Mouse (Mus musculus) yolk sac, embryonic 10.5 days (tissue): Measurements from ENCODE around the gene 4930438A08Rik.
"Not testable (repeated sequence)": the region's sequence is repeated elsewhere in the genome, so short reads cannot be mapped to it uniquely, and the experiment has no call there.

ENCODE experiments used
- DNase-seq: peaks from one replicate; pipeline ENCODE4 v3.0.0-alpha.2; 2017; ENCODE audit warnings: low spot score

The 4930438A08Rik gene

DNA sequence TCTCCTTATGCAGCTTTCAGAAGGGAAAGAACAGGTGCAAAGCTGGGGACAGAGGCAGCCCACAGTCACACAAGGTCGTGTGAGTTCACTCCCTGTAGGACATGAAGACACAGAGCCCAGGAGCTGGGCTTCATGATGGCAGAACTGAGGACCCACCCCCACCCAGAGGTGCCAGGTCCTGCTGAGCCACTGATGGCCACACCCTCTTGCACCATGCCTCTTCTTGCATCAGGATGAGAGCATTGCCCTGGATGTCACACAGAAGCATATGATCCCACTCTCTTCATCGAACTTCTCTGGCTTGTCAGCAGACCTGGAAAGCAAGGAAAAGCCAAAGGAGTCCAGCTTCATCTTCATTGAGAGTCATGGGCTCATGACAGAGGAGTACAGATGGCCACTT, at the start of gene 4930438A08Rik:
4930438A08Rik (plus strand) TSS at position 228 of the 400 bp plus-strand sequence.
- no peak for DNase-seq

DNA sequence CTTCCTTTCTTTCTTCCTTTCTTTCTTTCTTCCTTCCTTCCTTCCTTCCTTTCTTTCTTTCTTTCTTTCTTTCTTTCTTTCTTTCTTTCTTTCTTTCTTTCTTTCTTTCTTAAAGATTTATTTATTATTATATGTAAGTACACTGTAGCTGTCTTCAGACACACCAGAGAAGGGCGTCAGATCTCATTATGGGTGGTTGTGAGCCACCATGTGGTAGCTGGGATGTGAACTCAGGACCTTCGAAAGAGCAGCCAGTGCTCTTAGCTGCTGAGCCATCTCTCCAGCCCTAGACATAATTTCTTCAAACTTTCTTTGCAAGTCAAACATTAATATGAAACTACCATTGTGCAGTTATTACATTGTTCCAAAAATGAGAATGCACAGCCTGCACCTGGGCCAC, 49.7 kb upstream of the 4930438A08Rik start:
- not testable (repeated sequence) for DNase-seq

DNA sequence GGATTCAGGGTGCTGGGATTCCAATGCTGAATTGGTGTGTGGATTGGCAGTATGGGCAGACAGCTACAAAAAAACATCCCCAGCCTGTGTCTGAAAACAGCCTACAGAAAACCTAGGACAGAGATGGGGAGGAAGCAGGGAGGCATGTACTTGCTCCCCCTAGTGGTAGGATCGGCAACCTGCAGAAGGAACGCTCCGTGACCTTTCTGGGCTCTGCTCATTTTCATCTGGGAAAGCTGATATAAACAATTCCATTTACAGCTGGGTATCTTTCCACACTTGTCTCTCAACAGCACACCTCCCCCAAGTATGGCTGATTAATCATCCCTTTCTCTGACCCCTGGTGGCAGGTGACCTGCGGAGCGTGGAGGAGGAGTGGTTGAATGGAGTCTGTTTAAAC, 48.9 kb upstream of the 4930438A08Rik start:
- DNase-seq, result peak; percentile 79

DNA sequence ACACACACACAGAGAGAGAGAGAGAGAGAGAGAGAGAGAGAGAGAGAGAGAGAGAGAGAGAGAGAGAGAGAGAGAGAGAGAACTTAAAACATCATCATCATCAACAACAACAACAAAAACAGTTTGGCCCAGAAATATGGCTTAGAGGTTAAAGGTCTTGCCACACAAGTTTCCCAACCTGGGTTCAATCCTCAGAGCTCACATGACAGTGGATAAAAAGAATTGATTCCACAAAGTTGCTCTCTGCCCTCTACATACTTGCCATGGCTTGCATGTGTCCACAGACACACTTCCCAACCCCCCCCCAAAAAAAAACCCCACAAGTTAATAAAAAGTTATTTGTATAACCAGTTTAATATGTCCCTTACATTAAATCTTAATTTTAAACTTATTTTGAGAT, 48.2 kb upstream of the 4930438A08Rik start:
- no peak for DNase-seq

DNA sequence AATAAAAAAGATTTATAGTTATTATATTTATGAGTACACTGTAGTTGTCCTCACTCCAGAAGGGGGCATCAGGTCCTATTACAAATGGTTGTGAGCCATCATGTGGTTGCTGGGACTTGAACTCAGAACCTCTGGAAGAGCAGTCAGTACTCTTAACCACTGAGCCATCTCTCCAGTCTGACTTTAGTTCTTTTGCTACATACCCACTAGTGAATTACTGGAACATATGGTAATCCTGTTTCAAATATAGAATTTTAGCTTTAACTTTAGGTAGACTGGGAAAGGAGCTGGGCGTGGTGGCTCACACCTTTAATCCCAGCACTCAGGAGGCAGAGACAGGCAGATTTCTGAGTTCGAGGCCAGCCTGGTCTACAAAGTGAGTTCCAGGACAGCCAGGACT, 46.6 kb upstream of the 4930438A08Rik start:
- not testable (repeated sequence) for DNase-seq

DNA sequence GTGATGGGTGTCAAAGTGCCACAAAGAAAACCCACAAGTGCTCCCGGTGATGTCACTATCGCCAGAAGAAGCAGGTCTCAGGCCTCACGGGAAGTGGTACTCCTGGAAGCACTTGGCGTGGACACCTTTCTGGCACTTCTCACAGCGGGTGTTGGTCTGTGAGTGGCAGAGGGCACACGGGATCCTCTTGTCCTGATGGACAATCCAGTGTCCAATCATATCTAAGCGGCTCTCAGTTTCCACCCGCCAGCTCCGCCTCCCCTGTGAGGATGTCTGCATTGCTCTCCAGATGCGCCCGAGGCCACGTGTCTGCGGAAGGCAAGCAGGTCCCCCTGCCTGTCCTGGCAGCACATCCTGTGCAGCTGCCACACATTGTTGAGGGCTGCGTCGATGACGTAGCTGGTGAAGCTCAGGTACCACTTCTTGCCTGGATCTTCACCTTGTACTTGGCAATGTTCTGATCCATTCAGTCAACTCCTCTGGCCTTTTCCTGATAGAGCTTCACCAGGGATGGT, 44.1 kb upstream of the 4930438A08Rik start:
- DNase-seq, result no peak

DNA sequence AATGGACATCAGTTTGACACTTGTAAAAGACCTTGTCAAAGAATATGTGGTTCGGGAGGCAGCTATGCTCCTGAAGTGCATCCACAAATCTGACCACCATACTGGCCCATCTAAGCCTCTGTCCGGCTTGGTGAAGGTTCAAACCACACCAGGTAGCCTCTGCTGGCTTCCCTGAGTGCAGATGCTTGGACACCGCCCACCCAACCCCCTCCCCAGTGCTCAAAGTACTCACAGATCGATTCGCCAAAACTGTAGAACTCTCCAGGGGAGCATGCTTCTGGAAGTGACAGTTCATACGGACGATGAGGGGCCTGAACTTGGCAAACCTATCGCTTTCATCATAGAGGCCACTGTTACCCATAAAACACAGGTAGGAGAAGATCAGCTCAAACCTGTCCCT, 43.4 kb upstream of the 4930438A08Rik start:
- DNase-seq, result no peak

DNA sequence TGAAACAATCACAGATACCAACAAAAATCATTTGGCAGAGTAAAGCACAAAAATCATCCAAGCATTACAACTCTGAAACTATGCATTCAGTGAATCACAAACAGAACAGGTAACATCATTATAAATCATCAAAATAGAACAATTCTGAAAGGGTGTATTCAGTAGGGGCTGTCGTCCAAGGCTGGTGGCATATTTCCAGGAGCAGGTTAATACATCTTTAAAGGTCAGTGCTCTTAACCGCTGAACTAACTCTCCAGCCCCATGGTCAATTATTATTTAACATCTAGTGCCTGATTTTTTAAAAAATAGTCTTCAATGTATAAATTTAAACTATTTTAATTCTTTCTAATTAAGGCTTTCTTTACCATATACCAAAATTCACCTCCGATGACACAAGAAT, 40.0 kb upstream of the 4930438A08Rik start:
- DNase-seq, result not testable (repeated sequence)

DNA sequence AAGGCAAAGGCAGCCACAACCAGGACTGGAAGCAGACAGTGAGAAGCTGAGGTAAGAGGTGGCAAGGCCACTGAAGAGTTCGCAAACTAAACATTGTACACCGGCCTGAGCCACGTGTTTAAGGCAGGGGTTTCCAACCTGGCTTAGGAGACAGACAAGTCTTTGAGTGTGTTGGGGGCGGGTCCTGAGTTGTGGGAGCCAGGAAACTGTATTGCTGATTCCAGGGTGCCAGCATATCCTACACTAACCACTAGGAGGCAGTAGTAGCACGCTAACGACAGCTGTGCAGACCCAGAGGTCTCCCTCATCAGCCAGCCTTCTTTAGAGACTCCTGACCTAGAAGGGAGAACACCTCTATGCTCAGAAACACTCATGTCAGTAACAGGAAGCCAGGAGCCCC, 39.4 kb upstream of the 4930438A08Rik start:
- peak; percentile 32 for DNase-seq

DNA sequence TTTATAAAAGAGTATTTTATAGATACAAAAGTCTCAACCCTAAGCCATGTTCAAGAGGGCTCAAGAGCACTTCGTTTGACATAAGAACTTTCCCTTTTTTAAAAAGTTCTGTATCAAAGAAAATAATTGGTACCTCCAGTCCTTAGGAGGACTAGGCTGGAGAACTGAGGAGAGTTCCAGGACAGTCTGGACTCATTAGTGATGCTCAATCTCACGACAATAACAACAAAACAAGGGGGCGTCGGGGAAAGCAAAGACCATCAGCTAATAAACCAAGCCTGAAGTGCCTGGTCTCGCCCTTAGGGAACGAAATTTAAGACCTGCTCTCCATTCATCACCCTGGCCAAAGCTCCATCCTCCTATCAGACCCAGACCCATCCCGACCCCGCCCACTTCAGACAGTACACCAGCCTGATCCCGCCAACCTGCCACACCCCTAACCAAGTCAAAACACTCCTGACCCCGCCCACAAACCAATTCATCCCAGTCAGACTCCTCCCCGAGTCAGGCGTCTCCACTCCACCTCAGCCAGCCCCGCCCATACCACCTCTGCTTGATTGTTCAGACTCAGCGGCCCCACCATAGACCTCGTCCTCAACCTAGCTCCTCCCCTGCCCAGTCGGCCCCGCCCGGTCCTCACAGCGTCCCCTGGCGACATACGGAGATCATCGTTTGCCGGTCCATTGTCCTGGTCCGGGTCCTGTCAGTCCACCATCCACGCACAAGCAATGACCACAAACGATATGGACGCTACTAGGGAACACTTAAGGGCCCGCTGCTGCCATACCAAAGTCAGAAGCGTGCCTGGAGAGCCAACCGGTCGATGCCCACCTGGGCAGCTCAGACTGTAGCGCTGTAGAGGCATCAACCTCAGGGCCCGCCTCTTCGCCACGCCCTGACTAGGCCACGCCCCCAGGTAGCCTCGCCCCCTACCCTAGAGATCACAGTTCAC, 35.5 kb upstream of the 4930438A08Rik start:
- DNase-seq, result peak; percentile 87

DNA sequence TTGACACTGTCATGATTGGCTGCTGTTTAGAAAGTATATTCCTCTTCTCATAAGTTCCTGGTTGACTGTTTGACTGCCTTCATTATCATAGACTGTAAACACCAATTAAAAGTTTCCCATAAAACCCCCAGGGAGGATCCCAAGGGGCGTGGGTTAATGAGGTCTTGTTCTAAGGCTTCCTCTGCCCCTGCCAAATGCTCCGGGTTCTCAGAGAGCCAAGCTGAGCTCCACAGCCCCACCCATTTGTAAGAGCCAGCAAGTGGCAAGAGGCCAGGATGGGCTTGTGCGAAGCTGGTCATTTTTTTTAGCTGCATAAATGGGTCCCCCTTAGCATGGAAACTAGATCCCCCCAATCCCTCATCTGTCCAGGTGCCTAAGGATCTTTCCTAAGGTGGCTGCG, 27.3 kb upstream of the 4930438A08Rik start:
- DNase-seq, result no peak

DNA sequence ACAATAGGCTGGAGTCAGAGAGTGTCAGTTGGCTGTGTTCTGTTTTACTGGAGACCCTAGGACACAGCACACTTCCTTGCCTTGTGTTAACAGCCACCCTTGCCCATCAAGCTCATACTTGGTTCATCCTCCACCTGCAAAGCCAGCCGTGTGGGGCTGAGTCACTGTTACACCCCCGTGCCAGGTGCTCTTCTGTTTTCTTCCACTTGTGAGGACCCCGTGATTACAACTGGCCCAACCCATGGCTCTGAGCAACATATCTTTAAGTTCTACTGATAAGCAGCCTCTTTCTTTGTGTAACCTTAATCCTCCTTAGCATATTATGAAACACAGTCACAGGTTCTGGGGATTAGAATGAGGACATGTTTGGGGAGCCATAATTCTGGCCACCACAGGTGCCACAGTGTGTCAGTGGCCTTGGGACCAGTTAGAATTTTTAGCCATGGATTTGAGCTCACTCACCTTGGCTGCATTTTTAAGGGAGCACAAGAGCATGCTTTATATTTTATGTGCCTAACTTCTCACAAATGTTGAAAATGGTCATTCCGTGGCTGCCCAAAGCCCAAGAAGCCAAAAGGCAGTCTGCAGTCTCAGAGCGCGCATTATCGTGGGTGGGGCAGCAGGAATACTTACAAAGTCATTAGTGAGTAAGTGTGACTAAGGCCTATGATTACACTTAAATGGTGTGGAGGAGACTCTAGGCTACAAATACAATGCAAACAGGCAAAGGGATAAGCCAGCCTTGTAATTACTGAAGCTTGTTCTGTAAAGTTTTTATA, 25.2 kb upstream of the 4930438A08Rik start:
- no peak for DNase-seq

DNA sequence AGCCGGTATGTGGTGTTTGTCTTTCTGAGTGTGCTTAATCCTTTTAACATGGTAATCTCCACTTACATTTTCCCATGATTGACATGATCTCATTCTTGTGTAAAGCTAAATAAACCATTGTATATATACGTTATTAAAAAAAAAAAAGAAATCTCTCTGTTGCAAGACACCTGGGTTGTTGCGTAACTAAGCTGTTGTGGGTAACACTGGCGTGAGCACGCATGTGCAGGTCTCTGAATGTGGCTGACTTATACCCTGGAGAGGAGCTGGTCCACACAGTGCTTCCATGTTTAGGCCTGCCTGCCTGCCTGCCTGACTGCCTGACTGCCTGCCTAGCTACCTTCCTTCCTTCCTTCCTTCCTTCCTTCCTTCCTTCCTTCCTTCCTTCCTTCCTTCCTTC, 24.0 kb upstream of the 4930438A08Rik start:
- DNase-seq, result no peak

DNA sequence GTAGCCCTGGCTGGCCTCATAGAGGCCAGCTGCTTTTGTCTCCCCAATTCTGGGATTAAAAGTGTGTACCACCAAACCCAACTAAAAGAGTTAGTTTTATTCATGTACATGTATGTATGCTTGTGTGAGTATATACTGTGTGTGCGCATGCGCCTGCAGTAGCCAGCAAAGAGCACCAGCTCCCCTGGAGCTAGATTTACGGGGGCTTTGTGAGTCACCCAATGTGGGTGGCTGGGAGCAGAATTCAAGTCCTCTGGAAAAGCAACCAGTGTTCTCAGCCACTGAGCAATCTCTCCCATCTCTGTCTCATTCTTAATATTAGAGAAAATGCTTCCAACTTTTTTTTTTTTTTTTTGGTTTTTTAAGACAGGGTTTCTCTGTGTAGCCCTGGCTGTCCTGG, 20.2 kb upstream of the 4930438A08Rik start:
- DNase-seq, result no peak

DNA sequence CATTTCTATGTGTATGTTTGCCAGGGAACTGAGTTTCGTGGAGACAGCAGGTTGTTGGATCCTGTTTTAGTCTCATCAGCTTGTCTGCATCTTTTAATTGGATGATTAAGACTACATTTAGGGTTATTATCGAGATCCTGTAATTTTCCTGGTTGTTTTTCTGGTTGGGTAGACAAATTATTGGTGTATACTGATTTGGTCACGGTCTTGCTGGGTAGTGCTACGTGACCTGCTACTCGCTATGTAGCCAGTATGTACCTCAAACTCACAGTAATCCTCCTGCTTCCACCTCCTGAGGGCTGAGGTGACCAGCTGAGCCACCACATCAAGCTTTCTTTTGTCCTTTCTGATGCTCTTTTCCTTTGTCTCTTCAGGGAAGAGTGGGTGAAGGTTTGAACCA, 16.8 kb upstream of the 4930438A08Rik start:
- no peak for DNase-seq

DNA sequence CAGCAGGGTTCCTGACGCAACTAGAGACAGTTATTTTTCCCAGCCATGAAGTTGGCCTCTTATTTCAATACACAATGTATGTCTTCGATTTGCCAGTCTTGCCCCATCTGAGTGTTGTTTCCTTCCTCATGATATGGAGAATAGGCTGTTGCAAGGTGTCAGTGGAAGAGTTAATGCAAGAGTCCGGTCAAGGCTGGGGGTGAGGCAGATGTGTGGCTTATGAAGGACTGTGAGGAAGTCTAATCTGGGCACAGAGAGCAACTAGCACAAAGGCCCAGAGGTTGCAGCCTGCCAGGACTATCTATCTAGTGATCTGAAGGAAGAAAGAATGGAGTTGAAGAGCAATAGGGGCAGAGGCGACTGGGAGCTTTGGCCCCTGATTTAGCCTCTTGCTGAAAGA, 14.4 kb upstream of the 4930438A08Rik start:
- DNase-seq, result no peak

DNA sequence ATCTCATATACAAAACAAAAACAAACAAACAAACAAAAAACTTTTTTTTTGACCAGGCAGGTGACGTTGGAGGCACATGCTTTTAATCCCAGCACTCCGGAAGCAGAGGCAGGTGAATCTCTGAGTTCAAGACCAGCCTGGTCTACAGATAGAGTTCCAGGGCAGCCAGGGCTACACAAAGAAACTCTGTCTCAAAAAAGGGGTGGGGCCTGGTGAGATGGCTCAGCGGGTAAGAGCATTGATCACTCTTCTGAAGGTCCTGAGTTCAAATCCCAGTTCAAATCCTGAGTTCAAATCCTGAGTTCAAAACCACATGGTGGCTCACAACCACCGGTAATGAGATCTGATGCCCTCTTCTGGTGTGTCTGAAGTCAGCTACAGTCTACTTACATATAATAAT, 12.8 kb upstream of the 4930438A08Rik start:
- no peak for DNase-seq

DNA sequence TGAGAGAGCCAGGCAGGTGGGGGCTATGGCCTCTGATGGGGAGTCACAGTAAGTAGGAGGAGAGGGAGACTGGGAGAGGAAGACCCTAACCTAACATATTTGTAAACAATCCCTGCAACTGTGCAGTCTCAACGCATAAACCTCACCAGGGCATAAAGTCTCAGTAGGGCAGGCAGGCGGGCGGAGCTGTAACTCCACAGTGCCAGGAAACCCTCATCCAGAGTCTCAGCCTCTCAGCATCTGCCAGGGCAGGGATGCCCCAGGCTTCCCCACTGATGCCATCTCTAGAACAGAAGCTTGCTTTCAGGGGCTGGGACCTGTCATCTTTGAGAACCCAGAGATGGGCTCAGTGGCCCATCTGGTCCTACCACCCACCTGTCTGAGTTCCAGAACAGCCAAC, 12.3 kb upstream of the 4930438A08Rik start:
- DNase-seq, result no peak

DNA sequence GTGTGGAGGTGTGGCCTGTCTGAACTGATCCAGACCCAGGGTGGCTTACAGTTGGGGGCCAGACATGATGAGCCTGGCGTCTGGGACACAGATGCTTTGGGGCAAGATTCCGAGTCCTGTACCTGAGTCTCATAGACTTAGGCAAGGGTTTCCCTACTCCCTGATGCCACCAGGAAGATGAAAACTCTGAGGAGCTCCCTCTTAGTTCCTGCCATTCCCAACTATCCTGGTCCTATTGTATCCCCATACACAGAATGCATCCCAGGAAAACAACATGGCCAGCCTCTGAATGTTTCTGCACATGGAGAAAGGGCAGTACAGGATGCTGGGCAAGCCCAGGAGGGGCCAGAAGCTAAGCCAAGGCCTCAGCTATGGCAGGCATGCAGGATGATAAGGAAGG, 11.1 kb upstream of the 4930438A08Rik start:
- no peak for DNase-seq

DNA sequence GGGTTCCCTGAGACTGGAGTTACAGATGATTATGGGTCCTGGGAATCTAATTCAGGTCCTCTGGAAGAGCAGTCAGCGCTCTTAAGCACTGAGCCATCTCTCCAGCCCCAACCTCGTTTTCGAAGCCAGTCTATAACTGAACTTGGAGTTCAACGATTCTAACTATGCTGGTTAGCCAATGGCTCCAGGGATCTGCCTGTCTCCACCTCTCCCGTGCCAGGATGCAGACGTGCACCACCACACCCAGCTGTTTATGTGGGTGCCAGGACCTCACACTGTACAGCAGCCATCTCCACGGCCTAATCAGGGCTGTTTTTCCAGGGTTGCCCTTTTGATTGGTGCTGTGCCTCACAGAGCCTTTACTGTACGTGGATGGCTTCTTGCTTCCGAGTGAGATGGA, 10.1 kb upstream of the 4930438A08Rik start:
- no peak for DNase-seq

DNA sequence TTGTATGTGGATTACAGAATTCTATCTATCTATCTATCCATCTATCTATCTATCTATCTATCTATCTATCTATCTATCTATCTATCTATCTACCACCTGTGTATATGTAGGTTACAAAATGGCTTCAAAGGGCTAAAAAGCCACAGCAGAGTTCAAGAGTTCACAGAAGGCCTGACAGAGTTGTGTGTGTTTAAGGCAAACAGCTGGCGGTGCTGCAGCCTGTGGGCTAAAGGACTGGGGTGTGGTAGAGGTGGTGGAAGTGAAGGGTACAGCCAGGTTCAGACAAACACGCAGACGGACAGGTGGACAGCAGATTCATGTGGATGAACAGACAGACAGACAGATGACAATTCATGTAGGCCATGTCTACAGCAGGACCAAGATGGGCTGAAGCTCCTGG, 6.3 kb upstream of the 4930438A08Rik start:
- DNase-seq, result no peak

DNA sequence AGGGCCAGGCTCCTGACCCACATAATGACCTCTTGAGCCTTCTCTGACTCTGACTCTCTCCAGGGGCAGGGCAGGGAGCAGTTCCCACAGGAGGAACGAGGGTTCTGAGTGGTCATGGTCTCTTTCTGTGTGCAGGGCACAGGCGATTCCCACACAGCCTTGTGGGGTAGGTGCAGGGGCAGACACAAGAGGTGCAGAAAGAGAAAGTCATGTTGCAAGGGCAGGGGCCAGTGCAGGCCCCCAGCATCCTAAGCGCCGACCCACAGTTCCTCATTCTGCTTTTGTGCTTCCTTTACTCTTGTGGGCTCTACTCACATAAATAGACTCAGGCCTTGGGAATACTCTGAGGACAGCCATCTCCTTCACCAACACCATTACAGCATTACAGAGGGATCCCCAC, 1.2 kb downstream of the 4930438A08Rik start:
- no peak for DNase-seq

DNA sequence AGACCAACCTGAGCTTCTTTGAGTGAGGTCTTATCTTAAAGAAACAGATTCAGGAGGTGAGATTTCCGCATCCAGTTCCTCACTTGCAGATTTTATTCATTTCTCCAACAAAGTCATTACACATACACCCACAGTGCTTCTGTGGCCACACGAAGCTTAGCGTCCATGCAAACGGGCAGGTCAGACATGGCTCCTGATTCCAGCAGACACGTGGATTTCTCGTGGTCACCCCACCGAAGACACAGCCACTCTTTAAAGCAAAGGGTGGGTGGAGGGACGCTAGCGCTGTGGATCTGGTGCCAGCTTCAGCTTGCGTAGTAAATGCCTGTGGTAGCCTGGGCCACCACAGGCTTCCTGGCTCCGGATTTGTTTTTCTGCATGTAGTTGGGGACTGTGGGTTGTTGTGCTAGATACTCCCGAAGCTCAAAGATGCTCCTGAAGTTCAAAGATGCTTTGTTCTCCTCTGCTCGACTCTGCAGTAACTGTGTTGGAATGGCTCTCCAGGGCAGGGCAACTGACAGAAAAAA, 7.4 kb downstream of the 4930438A08Rik start:
- DNase-seq, result no peak
